Mouse (Mus musculus): ENCODE data around the gene Sgk2. TPM values are rescaled to one million over a fixed set of nuclear protein-coding genes. Genes with fewer than 3 reads are reported as not detected.
"Not testable (repeated sequence)": the region's sequence is repeated elsewhere in the genome, so short reads cannot be mapped to it uniquely, and the experiment has no call there.

Gene Sgk2
- total RNA-seq, 2 experiments from 2014 or later = not detected

GRCm38 (mm10) chr2:163052826-163053225 lies 65.7 kb downstream of the Sgk2 start:
- no peak for DNase-seq
- H3K27ac ChIP-seq = no peak overlapping the region
- no peak overlapping the region for H3K4me3 ChIP-seq
- TF ChIP-seq CTCF (IDR thresholded peaks at IDR 0.05) = no peak
- intact Hi-C loops (cut with DNase I) = loop anchor here (5.0 kb wide), 1 partner anchor 349 kb away; no protein-coding TSS in a partner anchor

DNA sequence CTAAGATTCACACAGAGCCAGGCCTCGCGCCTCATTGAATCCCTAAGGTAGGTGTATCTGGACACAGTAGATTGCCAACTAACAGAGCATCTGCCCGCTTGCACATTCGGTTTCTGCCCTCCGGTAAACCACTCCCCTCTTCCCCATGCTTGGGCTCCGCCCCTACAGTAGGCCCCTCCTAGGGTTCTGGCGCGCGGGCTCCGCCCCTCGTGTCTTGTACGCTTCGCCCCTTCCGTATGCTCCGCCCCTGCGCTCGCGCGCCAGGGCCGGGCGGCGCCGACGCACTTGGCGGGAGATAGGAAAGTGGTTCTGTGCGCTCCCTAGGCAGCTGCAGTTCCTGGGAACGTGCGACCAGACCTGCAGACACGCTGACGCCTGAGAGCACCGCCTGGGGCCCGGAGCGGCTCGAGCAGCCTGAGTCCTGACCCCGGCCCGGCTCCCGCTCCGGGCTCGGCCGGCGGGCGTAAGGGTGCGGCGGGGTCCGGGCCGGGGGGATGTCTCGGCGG lies 67.3 kb downstream of the Sgk2 start, which contains the start of gene Mybl2:
Gene Mybl2 (plus strand): TSS at position 353 of the 506 bp plus-strand sequence.
- Histone ChIP-seq H3K4me3 (peak within 1 kb of the TSS; percentile 78), H3K27ac (no peak within 1 kb of the TSS)
- DNase-seq = peak; percentile 93
- TF ChIP-seq CTCF (IDR thresholded peaks at IDR 0.05) = no peak
- intact Hi-C loops (cut with DNase I) = loop anchor here (5.0 kb wide), 1 partner anchor 348 kb away; no protein-coding TSS in a partner anchor

DNA sequence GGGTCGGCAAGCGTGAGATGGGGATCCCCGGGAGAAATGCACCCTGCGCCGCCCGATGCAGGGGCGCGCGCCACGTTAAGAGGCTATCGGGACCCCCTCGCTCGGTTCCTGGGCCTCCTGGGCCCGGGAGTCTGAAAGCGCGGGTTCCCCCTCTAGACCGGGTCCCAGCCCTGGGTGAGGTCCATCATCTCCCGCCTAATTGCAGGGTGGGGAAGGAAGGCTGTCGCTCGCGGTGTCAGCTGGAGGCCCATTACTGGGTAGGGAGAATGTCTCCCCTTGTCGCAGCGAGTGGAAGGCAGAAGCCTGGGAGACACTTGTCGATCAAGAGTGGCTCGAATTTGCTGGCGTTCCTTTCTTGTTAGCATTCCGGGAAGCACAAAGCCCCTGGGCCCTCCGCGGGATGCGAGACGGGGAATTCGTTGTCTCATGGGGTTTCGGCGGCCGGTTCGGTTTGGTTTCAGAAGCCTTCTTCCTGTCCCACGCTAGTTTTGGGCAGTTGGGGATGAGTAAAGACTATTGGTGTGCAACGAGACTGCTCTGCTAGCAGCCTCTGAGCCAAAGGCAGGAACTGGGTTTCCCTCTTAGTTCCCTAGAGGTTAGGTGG lies 67.9 kb downstream of the Sgk2 start:
- Histone ChIP-seq H3K27ac (no peak overlapping the region), H3K4me3 (peak overlapping the region; percentile 78)
- intact Hi-C loops (cut with DNase I) = loop anchor here (5.0 kb wide), 1 partner anchor 347 kb away; no protein-coding TSS in a partner anchor
- DNase-seq = peak; percentile 18
- no peak for TF ChIP-seq CTCF (IDR thresholded peaks at IDR 0.05)

DNA sequence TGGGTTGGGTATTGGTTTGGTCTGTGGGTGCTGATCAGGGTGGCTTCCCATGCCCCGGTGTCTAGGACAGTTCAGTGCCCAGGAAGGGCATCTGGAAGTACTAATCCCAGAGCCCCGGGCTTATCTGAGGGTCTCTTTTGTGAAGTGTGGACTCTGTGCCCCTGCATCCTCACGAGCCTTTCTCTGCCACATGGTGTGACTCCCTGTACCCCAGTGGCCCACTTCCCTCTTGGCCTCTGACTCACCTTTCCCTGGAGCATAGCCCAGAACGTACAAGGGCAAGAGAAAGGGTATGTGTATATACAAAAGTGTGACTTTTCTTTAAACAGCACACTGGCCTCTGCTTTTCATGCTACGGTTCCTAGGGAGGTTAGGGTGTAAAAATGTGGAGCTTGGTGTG lies 68.6 kb downstream of the Sgk2 start:
- TF ChIP-seq CTCF (IDR thresholded peaks at IDR 0.05) = no peak
- no peak overlapping the region for H3K27ac ChIP-seq
- no peak overlapping the region for H3K4me3 ChIP-seq
- intact Hi-C loops (cut with DNase I) = no loop called here
- DNase-seq = no peak

DNA sequence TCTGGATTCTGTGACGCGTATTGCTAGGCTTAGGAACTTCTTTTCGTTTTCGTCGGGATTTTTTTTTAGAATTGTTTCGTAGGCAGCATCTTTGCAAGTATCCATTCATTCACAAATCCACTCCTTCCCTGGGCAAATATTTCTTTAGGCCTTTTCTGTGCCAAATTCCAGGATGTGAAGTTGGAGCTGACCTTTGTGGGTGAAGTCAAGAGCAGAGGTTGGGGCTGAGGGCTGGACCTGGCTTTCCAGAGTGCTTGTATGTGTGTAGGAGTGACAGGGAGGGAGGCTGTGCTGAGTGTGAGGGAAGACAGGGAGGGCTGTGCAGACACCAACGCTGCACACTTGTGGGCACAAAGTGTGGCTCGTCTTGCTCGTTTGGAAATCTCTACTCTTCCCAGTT lies 69.5 kb downstream of the Sgk2 start:
- no peak for TF ChIP-seq CTCF (IDR thresholded peaks at IDR 0.05)
- intact Hi-C loops (cut with DNase I) = no loop called here
- Histone ChIP-seq H3K27ac (no peak overlapping the region), H3K4me3 (no peak overlapping the region)
- DNase-seq = no peak

DNA sequence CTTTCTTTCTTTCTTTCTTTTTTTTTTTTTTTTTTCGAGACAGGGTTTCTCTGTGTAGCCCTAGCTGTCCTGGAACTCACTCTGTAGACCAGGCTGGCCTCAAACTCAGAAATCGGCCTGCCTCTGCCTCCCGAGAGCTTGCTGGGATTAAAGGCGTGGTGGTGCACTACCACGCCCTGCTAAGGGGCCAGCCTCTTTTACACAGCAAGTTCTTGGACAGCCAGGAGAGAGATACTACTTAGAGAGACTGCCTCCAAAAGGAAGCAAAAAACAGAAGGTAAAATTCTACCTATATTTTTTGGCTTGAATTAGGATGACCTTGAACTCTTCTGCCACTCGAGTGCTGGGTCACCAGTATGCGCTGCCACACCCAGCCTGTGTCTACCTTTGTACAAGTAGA lies 71.9 kb downstream of the Sgk2 start:
- DNase-seq; H3K27ac ChIP-seq; H3K4me3 ChIP-seq; intact Hi-C loops (cut with DNase I): not testable (repeated sequence)

GRCm38 (mm10) chr2:163060630-163061029 lies 73.5 kb downstream of the Sgk2 start:
- intact Hi-C loops (cut with DNase I) = no loop called here
- Histone ChIP-seq H3K4me3 (no peak overlapping the region), H3K27ac (no peak overlapping the region)
- no peak for TF ChIP-seq CTCF (IDR thresholded peaks at IDR 0.05)
- no peak for DNase-seq

- intact Hi-C loops (cut with DNase I) = no loop called here
- DNase-seq = no peak
- H3K4me3 ChIP-seq = no peak overlapping the region
- H3K27ac ChIP-seq = no peak overlapping the region
- TF ChIP-seq CTCF (IDR thresholded peaks at IDR 0.05) = no peak
Observed at GRCm38 (mm10) chr2:163061203-163062118, 74.3 kb downstream of the Sgk2 start.

DNA sequence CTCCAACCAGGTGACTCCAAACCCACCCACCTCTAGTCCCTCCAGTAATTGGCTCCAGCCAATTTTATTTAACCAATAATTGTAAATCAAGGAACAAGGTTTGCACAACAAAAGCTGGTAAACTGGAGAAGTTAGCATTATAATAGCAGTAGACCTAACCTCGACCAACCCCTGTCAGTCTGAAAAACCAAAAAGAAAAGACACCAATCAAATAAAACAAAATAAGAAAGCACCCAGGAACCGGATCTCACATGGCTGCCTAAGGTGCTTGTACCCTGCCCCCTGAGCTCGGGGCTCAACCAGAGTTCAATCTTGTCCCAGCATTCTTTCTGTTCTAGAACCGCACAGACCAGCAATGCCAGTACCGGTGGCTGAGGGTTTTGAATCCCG lies 75.0 kb downstream of the Sgk2 start:
- TF ChIP-seq CTCF (IDR thresholded peaks at IDR 0.05) = no peak
- no peak for DNase-seq
- no peak overlapping the region for H3K27ac ChIP-seq
- intact Hi-C loops (cut with DNase I) = no loop called here
- H3K4me3 ChIP-seq = no peak overlapping the region

Other genes starting within 250 kb of the Sgk2 start
- 10 to 100 TPM; 45.6 to 46.1 TPM for gene Srsf6, start 55.8 kb upstream of the Sgk2 start, total RNA-seq (2021)
- not detected for gene L3mbtl1, start 43.9 kb upstream of the Sgk2 start, total RNA-seq (2021)
- 10 to 100 TPM; 13.2 to 15.1 TPM for gene Ift52, start 30.0 kb downstream of the Sgk2 start, total RNA-seq (2021)
- not detected for gene Mybl2, start 67.4 kb downstream of the Sgk2 start, total RNA-seq (2021)
- gene Gtsf1l, start 100.5 kb downstream of the Sgk2 start, total RNA-seq (2021) = not detected
- under 1 TPM; 0.28 to 0.31 TPM for gene Tox2, start 215.8 kb downstream of the Sgk2 start, total RNA-seq (2021)